17 mouse cellular contexts compared by ENCODE assay signal in the genomic region with DNA sequence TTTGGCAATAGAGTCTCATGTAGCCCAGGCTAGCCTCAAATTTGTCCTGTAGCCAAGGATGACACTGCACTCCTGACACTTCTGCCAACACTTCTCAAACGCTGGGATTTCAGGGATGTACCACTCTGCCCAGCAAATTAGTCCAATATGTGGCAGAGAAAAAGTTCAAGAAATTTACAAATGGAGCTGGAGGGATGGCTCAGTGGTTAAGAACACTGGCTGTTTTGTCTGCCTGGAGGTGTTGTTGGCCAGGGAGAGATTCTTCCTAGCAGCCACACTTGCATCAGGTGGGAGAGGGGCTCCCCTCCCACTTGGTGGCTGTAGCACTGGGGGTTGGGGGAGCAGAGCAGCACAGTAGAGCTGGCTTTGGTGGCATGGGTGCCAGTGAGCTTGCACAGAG.
"Had no signal": no experiment of that assay in that cellular context is flagged by ENCODE, and none has a peak within 500 bp of the region (broad histone marks: within the 10 kb centered on the region; RNA-seq: fewer than 3 reads in every experiment).

No protein-coding gene starts in this region.

- DNase-seq: retina, postnatal 1 day; right cerebral cortex, adult 18-20 months; right cerebral cortex, postnatal 14 days; right cerebral cortex, postnatal 25 days; right cerebral cortex, postnatal 4 days; spleen, adult 18-20 months; thymus, adult 18-20 months; thymus, adult 2 months; thymus, postnatal 14 days; thymus, postnatal 25 days; thymus, postnatal 36 days; thymus, postnatal 4 days had no signal

- H3K27ac ChIP-seq: neural tube, embryonic 12.5 days; neural tube, embryonic 13.5 days; neural tube, embryonic 15.5 days; stomach, embryonic 15.5 days; stomach, postnatal 0 days had no signal

- H3K4me3 ChIP-seq: neural tube, embryonic 12.5 days; neural tube, embryonic 13.5 days; neural tube, embryonic 15.5 days; stomach, embryonic 15.5 days had no signal
